Mouse (Mus musculus): ENCODE data around the gene Rassf5. TPM values are rescaled to one million over a fixed set of nuclear protein-coding genes. Genes with fewer than 3 reads are reported as not detected.
A peak's percentile ranks its signal among the peaks of the same experiment; 100 is the strongest.
"Not testable (repeated sequence)": the region's sequence is repeated elsewhere in the genome, so short reads cannot be mapped to it uniquely, and the experiment has no call there.

Rassf5 gene
- polyA plus RNA-seq, 1 experiment from 2014 or later = 2.1 TPM

- H3K4me1 ChIP-seq; H3K27ac ChIP-seq; H3K4me3 ChIP-seq; H3K9ac ChIP-seq; H3K36me3 ChIP-seq; H3K4me2 ChIP-seq (replicated peaks); H3K9me3 ChIP-seq: not testable (repeated sequence)
- ATAC-seq (ENCODE audit: insufficient number of reproducible peaks, insufficient read depth, low FRiP score, low TSS enrichment) = 0 out of 2 replicates have a peak, but pooled peaks have one; percentile 44
- H3K27me3 ChIP-seq = peaks cover 15% of the 10 kb centered on the region; the same call in 1 of the 2 replicates
- 76% methylated on average over 7 of the region's 7 CpGs for WGBS
These were observed 7.6 kb upstream of the Rassf5 start for GRCm38 (mm10) chr1:131252516-131253250.

- Histone ChIP-seq H3K27me3 (peaks cover 64% of the 10 kb centered on the region), H3K27ac (no peak overlapping the region), H3K4me1 (peaks cover 20% of the 10 kb centered on the region; the same call in 1 of the 2 replicates), H3K4me2 (replicated peaks) (0 out of 2 replicates have a peak overlapping the region, but pooled peaks have one; percentile 18), H3K36me3 (no peaks in the 10 kb centered on the region), H3K4me3 (no peak overlapping the region), H3K9me3 (no peaks in the 10 kb centered on the region), H3K9ac (no peak overlapping the region)
- no peak for ATAC-seq (ENCODE audit: insufficient number of reproducible peaks, insufficient read depth, low FRiP score, low TSS enrichment)
- 10% methylated on average over 7 of the region's 7 CpGs for WGBS
These were observed 1.7 kb upstream of the Rassf5 start for GRCm38 (mm10) chr1:131246433-131247395.

- H3K4me2 ChIP-seq (replicated peaks) = peak overlapping the region; percentile 97
- no peaks in the 10 kb centered on the region for H3K9me3 ChIP-seq
- H3K4me3 ChIP-seq = peak overlapping the region; percentile 64
- WGBS = 5% methylated on average over 9 of the region's 9 CpGs
- no peak overlapping the region for H3K9ac ChIP-seq
- no peaks in the 10 kb centered on the region for H3K36me3 ChIP-seq
- no peak overlapping the region for H3K27ac ChIP-seq
- peaks cover 71% of the 10 kb centered on the region for H3K27me3 ChIP-seq
- H3K4me1 ChIP-seq = peaks cover 20% of the 10 kb centered on the region; the same call in 1 of the 2 replicates
- ATAC-seq (ENCODE audit: insufficient number of reproducible peaks, insufficient read depth, low FRiP score, low TSS enrichment) = no peak
These were observed 868 bp upstream of the Rassf5 start for GRCm38 (mm10) chr1:131245926-131246325.

- Histone ChIP-seq H3K36me3 (no peaks in the 10 kb centered on the region), H3K4me3 (peak overlapping the region; percentile 64), H3K4me2 (replicated peaks) (peak overlapping the region; percentile 97), H3K9ac (peak overlapping the region; percentile 63), H3K27me3 (peaks cover 79% of the 10 kb centered on the region), H3K27ac (no peak overlapping the region), H3K9me3 (no peaks in the 10 kb centered on the region), H3K4me1 (peaks cover 20% of the 10 kb centered on the region; the same call in 1 of the 2 replicates)
- under 1% methylated on average over 57 of the region's 57 CpGs for WGBS
- ATAC-seq (ENCODE audit: insufficient number of reproducible peaks, insufficient read depth, low FRiP score, low TSS enrichment) = 0 out of 2 replicates have a peak, but pooled peaks have one; percentile 14
These were observed 446 bp downstream of the Rassf5 start for GRCm38 (mm10) chr1:131244536-131245088.

DNA sequence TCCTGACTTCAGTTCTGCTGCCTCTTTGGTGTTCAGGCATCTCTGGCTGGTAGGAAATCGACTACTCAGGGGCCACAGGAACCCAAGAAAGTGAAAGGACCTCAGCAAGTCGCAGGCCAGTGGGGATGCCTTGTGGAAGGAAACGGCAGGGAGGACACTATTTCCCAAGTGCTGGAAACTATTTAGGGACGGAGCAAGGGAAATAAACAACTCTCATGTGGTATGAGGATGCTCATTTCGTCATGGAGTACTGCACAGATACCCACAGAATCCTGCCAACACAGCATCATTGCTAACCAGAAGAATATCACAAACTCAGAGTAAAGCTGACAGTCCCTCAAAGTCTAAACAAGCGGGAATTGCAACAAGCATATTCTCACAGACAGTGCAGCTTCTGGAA lies 2.1 kb downstream of the Rassf5 start:
- WGBS = 47% methylated on average over 6 of the region's 6 CpGs
- no peak for ATAC-seq (ENCODE audit: insufficient number of reproducible peaks, insufficient read depth, low FRiP score, low TSS enrichment)
- no peak overlapping the region for H3K27ac ChIP-seq
- H3K9me3 ChIP-seq = no peaks in the 10 kb centered on the region
- peaks cover 20% of the 10 kb centered on the region; the same call in 1 of the 2 replicates for H3K4me1 ChIP-seq
- no peak overlapping the region for H3K9ac ChIP-seq
- no peak overlapping the region for H3K4me2 ChIP-seq (replicated peaks)
- no peaks in the 10 kb centered on the region for H3K36me3 ChIP-seq
- H3K27me3 ChIP-seq = peaks cover 70% of the 10 kb centered on the region
- H3K4me3 ChIP-seq = no peak overlapping the region

- no peak overlapping the region for H3K27ac ChIP-seq
- H3K9ac ChIP-seq = no peak overlapping the region
- no peaks in the 10 kb centered on the region for H3K9me3 ChIP-seq
- H3K4me2 ChIP-seq (replicated peaks) = no peak overlapping the region
- ATAC-seq (ENCODE audit: insufficient number of reproducible peaks, insufficient read depth, low FRiP score, low TSS enrichment) = no peak
- H3K4me1 ChIP-seq = peaks cover 19% of the 10 kb centered on the region
- no peak overlapping the region for H3K4me3 ChIP-seq
- 62% methylated on average over 12 of the region's 12 CpGs for WGBS
- peaks cover 48% of the 10 kb centered on the region for H3K27me3 ChIP-seq
- no peaks in the 10 kb centered on the region for H3K36me3 ChIP-seq
These were observed 5.4 kb downstream of the Rassf5 start for GRCm38 (mm10) chr1:131239576-131240193.

DNA sequence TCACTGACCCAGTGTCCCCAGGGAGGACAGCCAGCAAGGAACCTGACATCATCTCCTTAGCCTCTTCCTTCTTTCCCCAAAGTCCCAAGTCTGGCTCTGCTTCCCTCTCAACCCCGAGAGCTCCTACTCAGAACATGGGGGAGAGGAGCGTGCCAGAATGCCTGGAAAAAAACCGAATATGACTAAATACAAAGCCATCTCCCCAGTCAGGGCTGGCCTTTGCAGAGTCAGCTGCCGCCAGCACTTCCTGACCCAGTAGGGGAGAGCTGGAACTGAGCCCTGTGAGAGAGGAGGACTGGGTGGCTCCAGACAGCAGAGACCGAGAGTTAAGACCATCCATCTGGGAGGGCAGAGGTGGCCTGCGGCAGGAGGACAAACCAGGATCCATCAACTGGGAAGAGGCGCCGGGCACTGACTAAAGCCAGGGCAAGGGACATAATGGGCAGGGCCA lies 6.1 kb downstream of the Rassf5 start:
- WGBS = 67% methylated on average over 8 of the region's 8 CpGs
- Histone ChIP-seq H3K9me3 (no peaks in the 10 kb centered on the region), H3K4me2 (replicated peaks) (no peak overlapping the region), H3K4me3 (no peak overlapping the region), H3K27ac (no peak overlapping the region), H3K9ac (no peak overlapping the region), H3K27me3 (peaks cover 41% of the 10 kb centered on the region), H3K36me3 (no peaks in the 10 kb centered on the region), H3K4me1 (peaks cover 14% of the 10 kb centered on the region)
- ATAC-seq (ENCODE audit: insufficient number of reproducible peaks, insufficient read depth, low FRiP score, low TSS enrichment) = no peak

- H3K4me3 ChIP-seq = no peak overlapping the region
- no peak for ATAC-seq (ENCODE audit: insufficient number of reproducible peaks, insufficient read depth, low FRiP score, low TSS enrichment)
- WGBS = 30% methylated on average over 7 of the region's 7 CpGs
- peaks cover 14% of the 10 kb centered on the region for H3K27me3 ChIP-seq
- no peak overlapping the region for H3K9ac ChIP-seq
- H3K4me1 ChIP-seq = peaks cover 14% of the 10 kb centered on the region
- no peak overlapping the region for H3K4me2 ChIP-seq (replicated peaks)
- no peaks in the 10 kb centered on the region for H3K9me3 ChIP-seq
- H3K27ac ChIP-seq = 0 out of 2 replicates have a peak overlapping the region, but pooled peaks have one; percentile 12
- H3K36me3 ChIP-seq = no peaks in the 10 kb centered on the region
These were observed 9.0 kb downstream of the Rassf5 start for GRCm38 (mm10) chr1:131236077-131236476.

- ATAC-seq (ENCODE audit: insufficient number of reproducible peaks, insufficient read depth, low FRiP score, low TSS enrichment) = no peak
- no peak overlapping the region for H3K4me2 ChIP-seq (replicated peaks)
- H3K4me1 ChIP-seq = peaks cover 14% of the 10 kb centered on the region
- no peaks in the 10 kb centered on the region for H3K9me3 ChIP-seq
- H3K27ac ChIP-seq = no peak overlapping the region
- H3K27me3 ChIP-seq = no peaks in the 10 kb centered on the region
- no peak overlapping the region for H3K4me3 ChIP-seq
- WGBS = 65% methylated on average over 12 of the region's 12 CpGs
- no peak overlapping the region for H3K9ac ChIP-seq
- no peaks in the 10 kb centered on the region for H3K36me3 ChIP-seq
These were observed 11.5 kb downstream of the Rassf5 start for GRCm38 (mm10) chr1:131233527-131233926.

- H3K9me3 ChIP-seq = no peaks in the 10 kb centered on the region
- no peaks in the 10 kb centered on the region for H3K4me1 ChIP-seq
- no peak overlapping the region for H3K4me2 ChIP-seq (replicated peaks)
- no peaks in the 10 kb centered on the region for H3K27me3 ChIP-seq
- no peak overlapping the region for H3K9ac ChIP-seq
- H3K36me3 ChIP-seq = no peaks in the 10 kb centered on the region
- no peak overlapping the region for H3K27ac ChIP-seq
- 81% methylated on average over 5 of the region's 5 CpGs for WGBS
- no peak for ATAC-seq (ENCODE audit: insufficient number of reproducible peaks, insufficient read depth, low FRiP score, low TSS enrichment)
- no peak overlapping the region for H3K4me3 ChIP-seq
These were observed 16.4 kb downstream of the Rassf5 start for GRCm38 (mm10) chr1:131228659-131229058.

DNA sequence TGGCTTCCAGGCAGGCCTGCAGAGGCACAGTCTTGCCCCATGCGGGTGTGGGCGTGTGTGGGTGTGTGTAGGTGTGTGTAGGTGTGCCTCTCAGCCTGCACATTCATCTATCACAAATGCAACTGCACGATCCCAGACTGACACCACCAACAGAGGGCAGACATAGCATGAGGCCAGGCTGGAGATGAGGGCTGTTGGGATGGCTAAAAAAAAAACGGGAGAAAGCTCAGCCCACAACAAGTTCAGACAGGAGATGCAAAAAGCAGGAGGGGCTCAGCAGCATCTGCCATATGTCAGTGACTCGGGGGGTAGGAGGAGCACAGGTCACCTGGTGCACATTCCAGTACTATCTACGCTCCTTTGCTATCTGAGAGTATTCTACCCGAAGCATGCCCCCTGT lies 16.8 kb downstream of the Rassf5 start:
- Histone ChIP-seq H3K4me1 (no peaks in the 10 kb centered on the region), H3K27me3 (no peaks in the 10 kb centered on the region)

More for the DNA sequence above, 16.8 kb downstream of the Rassf5 start:
- Histone ChIP-seq H3K4me2 (replicated peaks) (no peak overlapping the region), H3K9me3 (no peaks in the 10 kb centered on the region), H3K4me3 (no peak overlapping the region), H3K27ac (no peak overlapping the region), H3K36me3 (no peaks in the 10 kb centered on the region), H3K9ac (no peak overlapping the region)
- ATAC-seq (ENCODE audit: insufficient number of reproducible peaks, insufficient read depth, low FRiP score, low TSS enrichment) = no peak
- WGBS = 65% methylated on average over 7 of the region's 7 CpGs

Measured in embryonic facial prominence, embryonic 12.5 days (tissue).